Mouse (Mus musculus) cerebellum, postnatal 4 days (tissue): Measurements from ENCODE around the gene Mief2.

ENCODE experiments used
- DNase-seq, 2 experiments: peaks; one replicate each; pipeline ENCODE4 v3.0.0; 2022; ENCODE audit warnings: low spot score in 2 of 2, mixed read lengths in 1 of 2

Mief2 gene

GRCm38 (mm10) chr11:60776829-60777740 lies 48.9 kb downstream of the Mief2 start, which contains the start of the genes Top3a and Smcr8:
Gene Top3a (minus strand): TSS chr11:60777365.
Gene Smcr8 (plus strand): TSS chr11:60777524.
- DNase-seq, result peak; percentile 33 to 74

GRCm38 (mm10) chr11:60777801-60778370 lies 49.7 kb downstream of the Mief2 start:
- DNase-seq, result no peak

GRCm38 (mm10) chr11:60779673-60780189 lies 51.5 kb downstream of the Mief2 start:
- DNase-seq, result no peak
